Mouse (Mus musculus) adrenal gland, adult (tissue): ENCODE results near the gene Cttnbp2.

ENCODE experiments used
- DNase-seq, 2 experiments: peaks; one replicate each; pipeline ENCODE4 v3.0.0; 2022 to 2023; ENCODE audit warnings: low spot score in 1 of 2; ENCODE audit not compliant: inconsistent age in 2 of 2

Gene Cttnbp2

DNA sequence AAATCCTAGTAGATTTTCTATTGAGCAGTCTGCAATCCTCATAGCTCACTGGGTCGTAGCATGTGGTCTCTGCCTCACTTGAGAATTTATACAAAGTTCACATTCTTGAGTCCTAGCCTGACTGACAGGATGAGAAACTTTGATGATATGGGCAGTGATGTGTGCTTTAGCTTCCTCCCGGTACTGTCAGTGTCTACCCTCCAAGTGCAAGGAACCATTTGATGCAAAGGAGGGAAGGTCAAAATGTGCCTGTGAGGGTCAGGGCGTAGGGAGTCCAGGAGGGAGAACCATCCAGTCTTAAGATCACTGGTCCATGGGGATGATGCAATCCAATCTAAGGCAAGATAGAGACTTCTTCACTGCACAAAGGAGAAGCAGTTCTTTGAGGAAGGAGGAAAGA, 179.2 kb downstream of the Cttnbp2 start:
- no peak for DNase-seq

DNA sequence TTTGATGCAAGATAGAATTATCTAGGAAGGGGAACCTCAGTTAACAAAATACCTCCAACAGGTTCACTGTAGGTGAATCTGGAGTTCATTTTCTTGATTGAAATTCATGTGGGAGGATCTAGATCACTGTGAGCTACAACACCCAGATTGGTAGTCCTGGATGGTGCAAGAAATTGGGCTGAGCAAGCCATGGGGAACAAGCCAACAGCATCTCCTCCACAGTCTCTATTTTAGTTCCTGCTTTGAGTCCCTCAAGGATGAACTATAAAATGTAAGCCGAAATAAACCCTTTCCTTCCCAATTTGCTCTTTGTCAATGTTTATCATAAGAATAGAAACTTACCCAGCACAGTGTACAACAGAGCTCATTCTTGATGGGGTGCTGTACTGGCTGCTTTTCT, 191.7 kb downstream of the Cttnbp2 start:
- no peak for DNase-seq
